Mouse (Mus musculus): Measurements from ENCODE around the gene Scamp2.

DNA sequence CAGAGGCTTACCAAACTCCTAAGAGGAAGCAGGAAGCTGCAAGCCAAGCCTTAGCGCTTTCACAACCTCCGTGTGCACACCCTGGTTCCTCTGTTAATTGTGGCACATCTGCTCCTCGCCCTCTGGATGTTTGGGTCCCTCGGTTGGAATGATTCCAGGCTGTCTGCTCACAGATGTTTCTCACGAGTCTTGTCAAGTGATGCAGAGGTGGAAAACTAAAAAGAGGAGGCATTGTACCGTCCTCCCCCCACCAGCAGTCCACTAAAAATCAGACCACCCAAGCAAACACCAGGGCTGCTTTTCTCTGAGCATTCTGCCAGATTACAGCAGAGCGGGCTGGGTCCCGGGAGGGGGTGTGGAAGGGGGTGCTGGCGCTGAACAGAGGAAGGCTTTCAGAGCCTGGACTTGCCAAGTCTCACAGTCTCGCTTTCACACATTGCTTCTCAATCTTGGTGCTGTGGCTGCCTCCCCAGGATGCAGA is 5.0 kb downstream of the Scamp2 start:
- TF ChIP-seq POLR2A (IDR thresholded peaks at IDR 0.05; ENCODE audit: borderline replicate concordance, extremely low read depth, insufficient read depth, insufficient read length, poor library complexity, severe bottlenecking) = no peak
- no peak for TF ChIP-seq CTCF (IDR thresholded peaks at IDR 0.05; ENCODE audit: borderline replicate concordance, extremely low read depth, insufficient read depth, insufficient read length)
